Mouse (Mus musculus) small intestine, adult 2 months (tissue): ENCODE data around the gene Mpp2. TPM values are rescaled to one million over a fixed set of nuclear protein-coding genes. Genes with fewer than 3 reads are reported as not detected.

Experiments used
- H3K27ac ChIP-seq: fragments of 200-500 bp; 2 replicates; pipeline ENCODE4 v1.5.1; 2012; ENCODE audit warnings: low read depth, low read length, control low read depth, inconsistent platforms; ENCODE audit not compliant: insufficient read depth
- H3K27me3 ChIP-seq: fragments of 200-500 bp; 2 replicates; pipeline ENCODE4 v1.6.1; 2012; ENCODE audit warnings: mild to moderate bottlenecking, moderate library complexity, low read length, inconsistent platforms; ENCODE audit not compliant: control insufficient read depth, insufficient read depth
- H3K36me3 ChIP-seq: fragments of 200-500 bp; 2 replicates; pipeline ENCODE4 v1.6.1; 2012; ENCODE audit warnings: mild to moderate bottlenecking, low read length, control low read depth, inconsistent platforms; ENCODE audit not compliant: control insufficient read depth, insufficient read depth
- H3K4me1 ChIP-seq: fragments of 200-500 bp; 2 replicates; pipeline ENCODE4 v1.6.1; 2012; ENCODE audit warnings: low read length, inconsistent platforms, mixed read lengths; ENCODE audit not compliant: control insufficient read depth, insufficient read depth, insufficient read length
- H3K4me3 ChIP-seq: fragments of 200-500 bp; 2 replicates; pipeline ENCODE4 v1.5.1; 2012; ENCODE audit warnings: low read depth, mild to moderate bottlenecking, control low read depth, inconsistent platforms, low read length, moderate library complexity
- CTCF ChIP-seq: fragments of 200-500 bp; IDR thresholded peaks from 2 replicates; pipeline ENCODE4 v1.5.1; 2012; ENCODE audit warnings: low read depth, mild to moderate bottlenecking, control low read depth, inconsistent platforms, low read length, moderate library complexity, mixed read lengths; ENCODE audit not compliant: insufficient replicate concordance, insufficient read length; ENCODE audit errors: extremely low read depth
- POLR2A ChIP-seq: fragments of 200-500 bp; IDR thresholded peaks from 2 replicates; pipeline ENCODE4 v1.6.1; 2012; ENCODE audit warnings: low read depth, mild to moderate bottlenecking, control low read depth, inconsistent platforms, low read length, moderate library complexity
- WGBS: fragments of 180-500 bp; shearing (Covaris S2); methylation state at CpG from one replicate; pipeline ENCODE4 v1.1.7; 2018; 5-methylcytosine and 5-hydroxymethylcytosine counted together
- polyA plus RNA-seq: library from polyadenylated mRNA; depleted of rRNA; stranded (reverse); fragments of >200 nt; gene quantifications from 2 replicates; pipeline ENCODE4 v1.2.3, GENCODE M21; 2012

The Mpp2 gene
- polyA plus RNA-seq, 1 experiment = 1.2 TPM

DNA sequence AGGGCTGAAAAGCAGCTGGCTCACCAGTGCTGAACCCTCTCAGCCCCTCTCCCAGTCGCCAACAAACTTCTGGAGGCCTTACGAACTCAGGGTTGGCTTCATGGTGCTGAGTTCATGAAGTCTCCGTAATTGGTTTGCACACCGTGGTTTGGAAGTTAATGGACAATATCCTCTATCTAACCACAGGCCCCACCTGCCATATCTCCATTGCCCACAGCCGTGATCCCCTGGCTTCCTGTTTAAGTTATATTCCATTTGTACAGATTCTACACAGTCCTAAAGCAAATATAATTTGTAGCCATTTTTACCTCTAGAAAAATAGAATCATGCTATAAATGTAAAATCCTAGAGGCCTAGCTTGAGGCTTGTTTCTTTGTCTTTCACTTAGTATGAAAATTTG, 15.6 kb downstream of the Mpp2 start:
- WGBS = 80% methylated on average over 5 of the region's 5 CpGs
- TF ChIP-seq CTCF = no peak
- H3K4me1 ChIP-seq = no peaks in the 10 kb centered on the region
- no peaks in the 10 kb centered on the region for H3K27me3 ChIP-seq
- H3K27ac ChIP-seq = no peak overlapping the region
- no peak overlapping the region for H3K4me3 ChIP-seq
- H3K36me3 ChIP-seq = no peaks in the 10 kb centered on the region

DNA sequence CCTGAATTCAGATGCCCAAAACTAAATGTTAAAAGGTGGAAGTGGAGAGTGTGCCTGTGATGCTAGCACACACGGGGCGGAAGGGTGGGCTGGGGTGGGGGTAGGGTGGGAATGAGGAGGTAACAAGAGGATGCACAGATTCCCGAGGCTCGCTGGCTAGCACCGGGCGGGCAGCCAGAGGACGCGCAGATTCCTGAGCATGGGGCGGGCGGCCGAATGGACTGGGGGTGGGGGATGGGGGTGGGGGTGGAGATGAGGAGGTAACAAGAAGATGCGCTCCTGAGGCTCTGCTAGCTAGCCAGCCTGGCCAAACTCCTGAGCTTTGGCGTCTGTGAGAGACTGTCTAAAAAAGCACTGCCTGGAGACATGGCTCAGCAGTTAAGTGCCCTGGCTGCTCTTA, 17.9 kb downstream of the Mpp2 start:
- 39% methylated on average over 12 of the region's 13 CpGs for WGBS
- H3K27me3 ChIP-seq = no peaks in the 10 kb centered on the region
- no peak overlapping the region for H3K4me3 ChIP-seq
- TF ChIP-seq POLR2A (no peak), CTCF (no peak)
- H3K36me3 ChIP-seq = no peaks in the 10 kb centered on the region
- H3K4me1 ChIP-seq = no peaks in the 10 kb centered on the region
- no peak overlapping the region for H3K27ac ChIP-seq

DNA sequence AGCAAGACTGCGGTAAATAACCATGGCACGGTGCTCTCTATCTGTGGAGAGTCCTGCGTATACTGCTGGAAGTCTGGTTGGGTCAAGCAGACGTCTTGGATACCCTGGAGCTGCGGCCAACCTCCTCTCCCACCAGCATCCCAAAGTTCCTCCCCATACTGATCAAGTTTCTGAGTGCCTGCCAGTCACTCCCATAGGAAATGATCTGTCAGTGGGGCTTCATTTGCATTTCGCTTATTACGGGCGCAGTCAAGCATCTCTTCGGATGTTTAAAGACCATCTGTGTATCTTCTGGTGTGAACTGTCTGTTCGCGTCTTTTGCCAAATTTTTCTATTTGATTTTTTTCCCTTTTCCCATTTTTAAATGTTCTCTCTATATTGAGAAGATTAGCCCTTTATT, 18.7 kb downstream of the Mpp2 start:
- Histone ChIP-seq H3K4me3 (no peak overlapping the region), H3K4me1 (no peaks in the 10 kb centered on the region), H3K27ac (no peak overlapping the region), H3K27me3 (no peaks in the 10 kb centered on the region), H3K36me3 (no peaks in the 10 kb centered on the region)
- TF ChIP-seq CTCF (no peak), POLR2A (no peak)
- WGBS = 79% methylated on average over 11 of the region's 11 CpGs

DNA sequence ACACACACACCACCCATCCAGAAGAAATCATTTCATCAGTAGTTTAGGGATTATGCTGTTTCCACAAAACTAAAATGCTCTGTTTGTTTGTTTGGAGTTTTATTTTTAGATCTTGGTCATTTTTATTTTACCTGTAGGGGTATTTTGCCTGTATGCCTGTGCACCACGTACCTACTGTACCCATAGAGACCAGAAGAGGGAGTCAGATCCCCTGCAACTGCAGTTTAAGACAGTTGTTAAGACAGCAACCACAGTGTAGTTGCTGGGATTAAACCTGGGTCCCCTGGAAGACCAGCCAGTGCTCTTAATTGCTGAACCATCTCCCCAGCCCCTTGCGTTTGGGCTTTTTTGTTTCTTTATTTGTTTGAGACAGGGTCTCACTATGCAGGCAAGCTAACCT, 19.3 kb downstream of the Mpp2 start:
- 41% methylated on average over 2 of the region's 2 CpGs for WGBS
- no peak overlapping the region for H3K4me3 ChIP-seq

DNA sequence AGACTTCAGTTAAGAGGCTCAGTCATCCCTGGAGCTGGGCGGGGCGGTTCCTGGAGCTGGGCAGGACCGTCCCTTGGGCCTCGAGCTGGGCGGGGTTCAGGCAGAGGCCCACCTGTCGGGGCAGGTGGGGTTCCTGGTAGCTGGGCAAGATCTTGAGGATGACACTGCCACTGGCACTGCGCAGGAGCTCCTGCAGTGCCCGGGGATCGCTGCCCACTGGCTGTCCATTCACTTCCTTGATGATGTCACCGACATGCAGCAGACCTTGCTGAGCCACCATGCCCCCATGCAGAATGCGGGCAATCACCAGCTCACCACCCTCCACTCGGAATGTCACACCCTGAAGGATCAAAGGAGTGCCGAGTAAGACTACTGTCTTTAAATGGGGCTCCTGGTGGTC, 25.2 kb downstream of the Mpp2 start:
- 47% methylated on average over 13 of the region's 13 CpGs for WGBS
- TF ChIP-seq POLR2A (no peak), CTCF (no peak)

More for the DNA sequence above, 19.3 kb downstream of the Mpp2 start:
- TF ChIP-seq POLR2A = no peak
- TF ChIP-seq CTCF = no peak
- H3K4me1 ChIP-seq = no peaks in the 10 kb centered on the region
- H3K27ac ChIP-seq = no peak overlapping the region
- H3K27me3 ChIP-seq = no peaks in the 10 kb centered on the region
- no peaks in the 10 kb centered on the region for H3K36me3 ChIP-seq

DNA sequence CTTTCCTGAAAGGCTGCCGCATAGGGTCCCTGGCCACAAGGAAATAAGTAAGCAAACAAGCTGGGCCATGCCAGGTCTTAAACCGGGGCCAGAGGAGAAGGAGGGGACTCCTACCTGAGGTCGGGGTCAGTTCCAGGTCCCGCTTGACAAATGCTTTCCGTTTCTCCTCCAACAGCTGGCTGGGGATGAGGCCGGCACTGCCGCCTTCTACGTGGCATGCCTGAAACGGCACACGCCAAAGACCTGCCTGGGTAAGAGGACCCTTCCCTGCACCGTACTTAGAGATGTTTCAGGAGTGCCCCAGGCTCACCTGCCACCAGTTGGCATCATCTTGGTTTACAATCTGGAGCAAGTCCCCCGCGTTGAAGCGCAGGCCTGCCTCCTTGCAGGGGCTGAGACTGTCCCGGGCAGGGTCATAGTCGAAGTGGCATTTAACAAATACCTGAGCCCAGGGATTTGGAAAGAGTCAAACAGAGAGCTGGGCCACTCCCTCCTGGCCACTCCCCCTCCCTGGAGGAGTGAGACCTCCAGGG, 26.3 kb downstream of the Mpp2 start:
- H3K27me3 ChIP-seq = peaks cover 5% of the 10 kb centered on the region; the same call in 1 of the 2 replicates
- no peaks in the 10 kb centered on the region for H3K36me3 ChIP-seq
- H3K27ac ChIP-seq = no peak overlapping the region
- 52% methylated on average over 16 of the region's 16 CpGs for WGBS
- TF ChIP-seq CTCF = no peak
- no peak for TF ChIP-seq POLR2A
- H3K4me1 ChIP-seq = peaks cover 3% of the 10 kb centered on the region; the same call in 1 of the 2 replicates
- no peak overlapping the region for H3K4me3 ChIP-seq

More for the DNA sequence above, 25.2 kb downstream of the Mpp2 start:
- Histone ChIP-seq H3K27me3 (peaks cover 5% of the 10 kb centered on the region; the same call in 1 of the 2 replicates), H3K36me3 (no peaks in the 10 kb centered on the region), H3K4me3 (no peak overlapping the region), H3K27ac (no peak overlapping the region), H3K4me1 (peaks cover 3% of the 10 kb centered on the region; the same call in 1 of the 2 replicates)

DNA sequence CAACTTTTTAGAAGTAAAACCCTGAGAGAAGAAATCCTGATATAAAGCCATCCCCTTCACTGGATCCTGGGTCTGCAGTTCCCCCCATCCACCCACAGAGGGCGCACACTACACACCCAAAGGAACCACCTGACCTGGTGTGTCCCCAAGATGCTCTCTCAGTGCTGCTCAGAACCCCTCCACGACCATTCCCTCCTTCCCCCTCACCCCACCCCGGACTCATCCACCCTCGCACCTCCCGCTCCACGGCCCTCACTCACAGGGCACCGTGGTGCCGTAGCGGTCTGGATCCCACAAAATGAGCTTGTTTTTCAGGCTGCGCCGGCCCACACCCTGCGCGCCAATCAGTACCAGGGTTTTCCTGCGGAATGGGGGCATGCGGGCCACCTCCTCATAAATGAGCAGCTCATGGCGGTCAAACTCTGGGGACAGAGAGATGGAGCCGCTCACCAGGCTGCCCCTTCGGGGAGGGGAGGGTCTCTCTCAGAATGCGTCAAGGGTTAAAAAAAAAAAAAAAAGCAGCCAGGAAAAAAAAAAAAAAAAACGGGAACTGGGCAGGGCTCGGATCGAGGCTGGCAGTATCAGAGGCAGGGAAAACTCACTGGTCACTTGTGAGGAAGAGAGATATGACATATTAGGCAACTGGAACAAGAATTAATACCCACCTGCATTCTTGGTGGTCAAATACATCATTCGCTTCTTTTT, 26.9 kb downstream of the Mpp2 start:
- H3K27ac ChIP-seq = no peak overlapping the region
- no peaks in the 10 kb centered on the region for H3K36me3 ChIP-seq
- WGBS = 6% methylated on average over 23 of the region's 23 CpGs
- peak overlapping the region; percentile 28 for H3K4me3 ChIP-seq
- peaks cover 3% of the 10 kb centered on the region; the same call in 1 of the 2 replicates for H3K4me1 ChIP-seq
- TF ChIP-seq POLR2A = no peak
- TF ChIP-seq CTCF = peak; percentile 95
- peaks cover 5% of the 10 kb centered on the region; the same call in 1 of the 2 replicates for H3K27me3 ChIP-seq
